Comparison of ENCODE assay signal across 8 mouse cellular contexts in the genomic region with DNA sequence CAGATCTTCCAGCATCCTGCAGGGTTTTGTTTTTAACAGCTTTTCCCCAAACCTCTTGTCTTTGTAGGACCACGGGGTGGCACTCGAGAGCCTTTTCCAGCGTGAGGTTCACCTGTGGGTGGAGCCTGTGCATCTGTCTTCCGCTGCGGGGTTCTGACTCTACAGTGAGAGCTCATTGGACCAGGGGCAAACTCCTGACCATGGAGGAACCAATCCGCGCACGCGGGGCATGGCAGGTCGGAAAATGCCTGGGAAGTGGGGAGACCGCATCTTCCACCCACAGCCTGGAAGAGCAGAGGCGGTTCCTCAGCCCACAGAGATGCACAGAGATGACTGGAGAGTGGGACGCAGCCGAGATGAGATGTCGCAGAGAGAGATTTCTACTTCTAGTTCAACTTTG. TPM values are rescaled to one million over a fixed set of nuclear protein-coding genes. Genes with fewer than 3 reads are reported as not detected.
DNase-seq lines count a peak whose midpoint lies in the region; ATAC-seq and TF ChIP-seq lines count a peak whose summit lies in the region.

No protein-coding gene starts in this region.

- peak; percentile 98 for DNase-seq in 416B (ENCODE audit: low read depth)
- peak; percentile 95 for DNase-seq in heart, adult 8-10 months (ENCODE audit: low spot score)
- peak; percentile 98 for DNase-seq in kidney, adult 9 months
- DNase-seq in limb, embryonic 14.5 days (ENCODE audit: low spot score) = peak; percentile 97
- peak; percentile 98 for DNase-seq in midbrain, postnatal 0 days (ENCODE audit: low spot score)
- DNase-seq in spleen, postnatal 14 days (ENCODE audit: low spot score in 2 of 2) = peak; percentile 80 to 87

- H3K9me3 ChIP-seq in embryonic facial prominence, embryonic 15.5 days (replicated peaks) = no peaks in the 10 kb centered on the region
- no peaks in the 10 kb centered on the region for H3K9me3 ChIP-seq in limb, embryonic 14.5 days (ENCODE audit: control insufficient read depth, low read length)
- H3K9me3 ChIP-seq in midbrain, postnatal 0 days (ENCODE audit: low read length) = no peaks in the 10 kb centered on the region

- H3K27ac ChIP-seq in bone marrow, adult 2 months (ENCODE audit: control insufficient read depth, insufficient read depth, low read depth, low read length, poor library complexity) = no peak overlapping the region
- peak overlapping the region; percentile 73 for H3K27ac ChIP-seq in embryonic facial prominence, embryonic 15.5 days (replicated peaks)
- H3K27ac ChIP-seq in limb, embryonic 14.5 days (replicated peaks; ENCODE audit: low read depth, low read length) = 0 out of 2 replicates have a peak overlapping the region, but pooled peaks have one; percentile 22
- H3K27ac ChIP-seq in midbrain, postnatal 0 days (ENCODE audit: low read depth, low read length) = peak overlapping the region; percentile 82

- TF ChIP-seq POLR2A in bone marrow, adult 2 months (IDR thresholded peaks at IDR 0.05; ENCODE audit: borderline replicate concordance, control insufficient read depth, low read depth, low read length) = peak; percentile 67
- no peak for TF ChIP-seq POLR2A in limb, embryonic 14.5 days (IDR thresholded peaks at IDR 0.05; ENCODE audit: borderline replicate concordance, extremely low read depth, insufficient read depth, insufficient read length)

- peak overlapping the region; percentile 61 for H3K4me3 ChIP-seq in bone marrow, adult 2 months (replicated peaks; ENCODE audit: control insufficient read depth, low read depth, low read length)
- H3K4me3 ChIP-seq in embryonic facial prominence, embryonic 15.5 days (replicated peaks) = peak overlapping the region; percentile 40
- peak overlapping the region; percentile 25 for H3K4me3 ChIP-seq in limb, embryonic 14.5 days (replicated peaks; ENCODE audit: low read length)
- peak overlapping the region; percentile 33 for H3K4me3 ChIP-seq in midbrain, postnatal 0 days (ENCODE audit: low read depth, low read length)

- no peaks in the 10 kb centered on the region for H3K4me1 ChIP-seq in bone marrow, adult 2 months (ENCODE audit: control insufficient read depth, insufficient read depth, low read length)
- H3K4me1 ChIP-seq in embryonic facial prominence, embryonic 15.5 days = no peaks in the 10 kb centered on the region
- H3K4me1 ChIP-seq in limb, embryonic 14.5 days (ENCODE audit: control insufficient read depth, insufficient read depth, low read length) = no peaks in the 10 kb centered on the region
- H3K4me1 ChIP-seq in midbrain, postnatal 0 days (ENCODE audit: insufficient read depth, low read length) = no peaks in the 10 kb centered on the region

- peak; percentile 100 for ATAC-seq in embryonic facial prominence, embryonic 15.5 days (ENCODE audit: insufficient number of reproducible peaks, low FRiP score, low TSS enrichment, low read depth)
- peak; percentile 100 for ATAC-seq in limb, embryonic 14.5 days (ENCODE audit: low FRiP score, low read depth)
- peak; percentile 100 for ATAC-seq in midbrain, postnatal 0 days (ENCODE audit: low FRiP score)

- no peaks in the 10 kb centered on the region for H3K27me3 ChIP-seq in embryonic facial prominence, embryonic 15.5 days
- no peaks in the 10 kb centered on the region for H3K27me3 ChIP-seq in limb, embryonic 14.5 days (ENCODE audit: control insufficient read depth, insufficient read depth, low read length)
- H3K27me3 ChIP-seq in midbrain, postnatal 0 days (ENCODE audit: insufficient read depth, low read length) = no peaks in the 10 kb centered on the region

- no peak overlapping the region for H3K9ac ChIP-seq in embryonic facial prominence, embryonic 15.5 days
- H3K9ac ChIP-seq in limb, embryonic 14.5 days (ENCODE audit: low read depth, low read length, severe bottlenecking) = peak overlapping the region; percentile 37; the same call in 1 of the 2 replicates
- peak overlapping the region; percentile 52; the same call in 1 of the 2 replicates for H3K9ac ChIP-seq in midbrain, postnatal 0 days (replicated peaks; ENCODE audit: low read length, poor library complexity, severe bottlenecking)

- TF ChIP-seq CTCF in bone marrow, adult 2 months (IDR thresholded peaks at IDR 0.05; ENCODE audit: control insufficient read depth, insufficient read depth, low read length) = peak; percentile 90
- TF ChIP-seq CTCF in midbrain, postnatal 0 days (IDR thresholded peaks at IDR 0.05) = peak; percentile 98

- H3K36me3 ChIP-seq in embryonic facial prominence, embryonic 15.5 days = no peaks in the 10 kb centered on the region
- no peaks in the 10 kb centered on the region for H3K36me3 ChIP-seq in limb, embryonic 14.5 days (ENCODE audit: control insufficient read depth, insufficient read depth, low read length)
- no peaks in the 10 kb centered on the region for H3K36me3 ChIP-seq in midbrain, postnatal 0 days (ENCODE audit: insufficient read depth, low read length)

- under 1% methylated on average over 15 of the region's 15 CpGs for WGBS in bone marrow, adult 2 months
- 1% methylated on average over 15 of the region's 15 CpGs for WGBS in embryonic facial prominence, embryonic 15.5 days
- 4% methylated on average over 15 of the region's 15 CpGs for WGBS in limb, embryonic 14.5 days
- WGBS in midbrain, postnatal 0 days = 3% methylated on average over 15 of the region's 15 CpGs

- H3K4me2 ChIP-seq in embryonic facial prominence, embryonic 15.5 days (replicated peaks) = peak overlapping the region; percentile 64
- H3K4me2 ChIP-seq in limb, embryonic 14.5 days (replicated peaks; ENCODE audit: low read depth, low read length, severe bottlenecking) = peak overlapping the region; percentile 44
- H3K4me2 ChIP-seq in midbrain, postnatal 0 days (ENCODE audit: low read depth, low read length, poor library complexity, severe bottlenecking) = peak overlapping the region; percentile 59

RNA-seq across cellular contexts. Expression of a gene that starts 38.5 kb away (rescaled TPM):
- polyA plus RNA-seq in bone marrow, adult 2 months (2011; ENCODE audit: insufficient read depth, insufficient read length, low replicate concordance, missing spikeins) = 5.2 and 5.6 TPM in 2 replicates
- polyA plus RNA-seq in embryonic facial prominence, embryonic 15.5 days (2015; fragmentation: Nextera tagmentation; extraction: Ambion mirVana) = 19.8 and 20.8 TPM in 2 replicates
- 1 to 10 TPM; 4.6 to 6.4 (median 5.4) TPM for total RNA-seq in heart, adult 8-10 months (2022)
- 10.3 and 10.9 TPM in 2 replicates for polyA plus RNA-seq in limb, embryonic 14.5 days (2012; rRNA removed)
- 20.4 and 20.6 TPM in 2 replicates for polyA plus RNA-seq in limb, embryonic 14.5 days (2014; fragmentation: Nextera tagmentation; extraction: Ambion mirVana)
- 13.4 and 16.7 TPM in 2 replicates for total RNA-seq in midbrain, postnatal 0 days (2014; rRNA removed)
- polyA plus RNA-seq in midbrain, postnatal 0 days (2015; fragmentation: Nextera tagmentation; extraction: Ambion mirVana) = 11.5 and 12.6 TPM in 2 replicates
